Mouse (Mus musculus) lung, postnatal 14 days (tissue): ENCODE results near the gene Dixdc1.
"Not testable (repeated sequence)": the region's sequence is repeated elsewhere in the genome, so short reads cannot be mapped to it uniquely, and the experiment has no call there.

Experiments
- DNase-seq: peaks from one replicate; pipeline ENCODE4 v3.0.0; 2021

The Dixdc1 gene

DNA sequence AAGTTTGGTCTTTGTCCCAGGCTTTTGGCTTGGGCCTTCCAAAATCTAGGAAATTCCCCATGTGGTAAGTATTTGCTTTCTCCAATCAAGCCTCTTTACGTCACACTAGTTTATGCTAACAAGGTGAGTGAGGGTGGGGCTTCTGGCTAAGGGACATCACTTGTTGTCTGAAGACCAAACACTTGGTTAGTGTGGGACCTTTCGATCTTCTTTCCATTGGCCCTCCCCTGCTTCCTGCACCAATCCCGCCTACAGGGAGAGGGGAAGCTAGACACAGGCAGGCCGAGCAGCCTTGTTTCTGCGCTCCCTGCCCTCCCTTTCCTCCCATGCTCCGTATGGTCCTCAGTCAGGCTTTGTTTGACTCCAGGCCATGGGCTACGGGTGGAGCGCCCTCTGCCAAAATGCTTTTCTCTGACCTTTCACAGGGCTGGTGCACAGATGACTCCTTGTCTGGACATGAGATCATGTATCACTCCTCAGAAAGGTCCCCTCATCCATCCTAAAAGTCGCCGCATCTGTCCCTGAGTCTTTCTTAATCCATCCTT, 92.4 kb downstream of the Dixdc1 start:
- no peak for DNase-seq

DNA sequence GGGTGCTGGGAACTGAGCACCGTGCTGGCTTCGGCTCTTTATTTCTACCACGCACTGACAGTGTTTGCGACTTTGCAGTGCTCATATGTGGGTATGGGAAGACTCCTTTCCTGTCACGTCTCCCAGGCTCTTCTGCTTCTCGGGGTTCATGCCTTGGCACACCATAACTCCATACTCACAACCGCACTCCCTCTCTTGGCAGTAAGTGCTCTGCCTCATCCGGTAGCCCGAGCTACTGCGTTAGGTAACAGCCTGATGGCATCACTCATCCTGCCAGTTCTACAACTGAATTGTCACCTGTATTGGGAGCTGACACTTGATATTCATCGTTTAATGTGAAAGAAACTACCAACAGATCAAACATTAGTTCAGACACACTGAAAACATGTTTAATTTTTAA, 105.0 kb downstream of the Dixdc1 start:
- no peak for DNase-seq

DNA sequence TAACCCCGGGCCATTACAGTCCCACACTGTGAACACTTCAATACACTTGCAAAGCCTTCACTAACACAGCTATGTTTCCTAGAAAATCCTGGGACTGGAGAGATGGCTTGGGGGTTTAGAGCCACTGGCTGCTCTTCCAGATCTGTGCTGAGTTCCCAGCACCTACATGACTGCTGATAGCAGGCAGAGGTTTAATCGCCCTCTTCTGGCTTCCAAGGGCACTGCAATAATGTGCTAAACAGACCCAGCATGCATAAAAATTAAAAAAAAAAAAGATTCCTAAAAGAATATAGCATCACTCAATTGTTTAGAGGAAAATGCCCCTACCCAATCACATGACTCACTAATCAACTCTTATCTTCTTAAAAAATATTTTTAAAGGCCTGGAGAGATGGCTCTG, 106.3 kb downstream of the Dixdc1 start:
- DNase-seq, result no peak

DNA sequence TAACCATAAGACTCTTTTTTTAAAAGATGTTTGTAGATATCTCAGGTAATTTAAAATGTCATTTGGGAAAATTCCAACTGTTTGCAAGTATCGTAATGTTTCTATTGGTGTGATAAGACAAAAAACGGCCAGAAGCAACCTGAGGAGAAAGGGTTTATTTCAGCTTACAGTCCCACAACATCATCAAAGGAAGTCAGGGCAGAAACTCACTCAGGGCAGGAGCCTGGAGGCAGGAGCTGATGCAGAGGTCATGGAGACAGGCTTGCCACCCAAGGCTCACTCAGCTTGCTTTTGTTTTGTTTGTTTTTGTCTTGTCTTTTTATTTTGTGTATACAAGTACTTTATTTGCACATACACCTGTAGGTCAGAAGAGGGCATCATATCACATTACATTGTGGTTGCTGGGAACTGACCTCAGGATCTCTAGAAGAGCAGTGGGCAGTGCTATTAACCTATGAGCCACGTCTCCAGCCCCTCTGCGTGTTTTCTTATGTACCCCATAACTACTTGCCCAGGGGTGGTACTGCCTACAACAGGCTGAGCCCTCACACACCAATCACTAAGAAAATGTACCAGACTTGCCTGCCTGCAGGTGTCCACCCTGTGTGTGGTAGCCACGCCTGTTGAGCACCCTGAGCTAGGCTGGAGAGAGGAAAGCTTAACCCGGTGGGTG, 107.2 kb downstream of the Dixdc1 start:
- DNase-seq, result no peak

DNA sequence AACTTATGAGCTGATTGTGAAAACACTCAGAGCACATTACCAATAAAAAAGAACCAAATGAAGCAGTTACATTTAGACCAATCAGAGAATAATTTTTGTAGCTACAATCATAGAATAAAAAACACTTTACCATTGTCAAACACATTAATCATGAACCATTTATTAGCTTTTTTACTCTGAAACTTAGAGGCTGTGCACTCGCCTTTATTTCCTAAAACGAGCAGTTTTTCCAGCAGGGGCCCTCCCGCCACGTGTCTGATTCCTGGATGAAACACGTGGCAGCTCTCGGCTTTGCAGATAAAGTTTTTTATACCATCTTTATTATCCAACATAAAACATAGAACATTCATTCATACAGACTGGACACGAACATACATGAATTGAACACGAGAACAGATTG, 108.4 kb downstream of the Dixdc1 start:
- not testable (repeated sequence) for DNase-seq

DNA sequence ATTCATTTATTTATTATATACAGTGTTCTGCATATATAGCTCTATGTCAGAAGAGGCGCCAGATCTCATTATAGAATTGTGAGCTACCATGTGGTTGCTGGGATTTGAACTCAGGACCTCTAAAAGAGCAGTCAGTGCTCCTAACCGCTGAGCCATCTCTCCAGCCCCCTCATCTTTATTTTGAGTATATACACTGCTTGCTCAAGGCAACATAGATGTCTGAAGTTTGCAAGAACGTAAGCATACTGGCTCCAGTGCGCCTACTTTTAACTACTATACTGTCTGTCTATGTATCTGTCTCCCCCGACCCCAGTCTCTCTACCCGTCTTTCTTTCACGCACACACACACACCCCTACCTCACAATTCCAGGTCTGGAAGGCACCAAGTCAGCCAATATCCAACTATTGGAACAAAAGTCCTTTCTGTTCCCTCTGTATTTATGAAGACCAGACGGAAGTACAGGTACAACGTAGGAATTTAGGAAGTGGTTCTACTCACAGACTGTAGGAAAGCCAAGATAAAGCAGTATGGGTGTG, 121.5 kb downstream of the Dixdc1 start:
- DNase-seq, result no peak

DNA sequence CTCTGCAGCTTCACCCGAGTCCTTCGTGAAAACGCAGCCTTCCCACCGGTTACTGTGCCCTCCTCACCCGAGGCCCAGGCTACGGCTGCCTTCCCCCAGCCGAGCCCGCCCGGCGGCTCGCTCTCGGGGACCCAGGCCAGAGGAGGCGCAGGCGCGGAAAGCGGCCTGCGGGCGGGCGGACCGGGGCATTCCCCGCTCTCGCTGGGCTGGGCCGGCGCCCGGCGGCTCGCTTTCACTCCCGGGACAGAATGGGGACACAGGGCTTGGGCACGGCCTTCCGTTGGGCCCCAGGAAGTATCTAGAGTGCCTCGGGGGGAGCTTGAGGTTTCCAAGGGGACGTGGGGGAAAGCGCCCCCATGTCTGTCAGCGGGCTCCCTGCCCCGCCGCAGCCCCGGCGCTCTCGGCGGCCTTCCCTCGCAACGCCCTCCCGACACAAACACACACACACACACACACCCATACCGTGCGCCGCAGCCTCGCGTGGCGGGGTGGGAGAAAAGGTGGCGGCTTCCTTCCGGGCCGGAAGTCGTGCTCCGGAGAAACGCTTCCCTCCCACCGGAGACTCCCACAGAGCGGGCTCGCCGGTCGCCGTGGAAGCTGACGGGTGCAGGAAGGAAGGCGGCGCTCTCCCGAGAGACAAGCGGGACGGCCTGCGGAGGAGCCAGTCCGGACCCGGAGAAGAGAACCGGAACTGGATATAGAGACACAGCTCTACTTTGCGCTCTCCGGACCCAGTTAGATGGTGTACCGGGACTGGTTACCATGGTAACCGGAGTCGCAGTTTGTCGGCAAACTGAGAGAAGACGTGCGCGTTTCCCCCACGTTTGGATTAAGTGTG, 122.3 kb downstream of the Dixdc1 start, which contains the start of the genes Pih1d2 and Nkapd1:
Pih1d2 (plus strand) TSS at position 556 of the 838 bp plus-strand sequence.
Nkapd1 (minus strand) TSS at position 699 of the 838 bp plus-strand sequence.
- peak; percentile 90 for DNase-seq

DNA sequence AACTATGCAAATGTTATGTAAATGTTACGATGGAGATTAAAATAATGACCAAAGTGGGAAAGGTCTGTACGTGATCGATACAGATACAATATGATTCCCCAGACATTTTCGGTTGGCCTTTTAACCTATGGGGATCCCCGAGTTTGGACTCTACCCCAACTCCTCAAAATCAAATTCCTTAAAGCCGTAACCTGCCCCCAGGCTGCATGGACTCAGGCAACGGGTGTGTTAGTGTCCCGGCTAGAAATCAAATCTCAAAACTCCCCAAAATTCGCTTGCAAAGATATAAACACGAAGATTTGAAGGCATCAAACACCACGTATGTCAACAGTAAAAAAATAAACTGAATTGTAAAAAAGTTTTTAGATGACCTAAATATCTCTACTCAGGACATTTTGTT, 123.2 kb downstream of the Dixdc1 start:
- no peak for DNase-seq
